Mouse (Mus musculus): ENCODE results near the gene Fgfr2.

Gene Fgfr2

DNA sequence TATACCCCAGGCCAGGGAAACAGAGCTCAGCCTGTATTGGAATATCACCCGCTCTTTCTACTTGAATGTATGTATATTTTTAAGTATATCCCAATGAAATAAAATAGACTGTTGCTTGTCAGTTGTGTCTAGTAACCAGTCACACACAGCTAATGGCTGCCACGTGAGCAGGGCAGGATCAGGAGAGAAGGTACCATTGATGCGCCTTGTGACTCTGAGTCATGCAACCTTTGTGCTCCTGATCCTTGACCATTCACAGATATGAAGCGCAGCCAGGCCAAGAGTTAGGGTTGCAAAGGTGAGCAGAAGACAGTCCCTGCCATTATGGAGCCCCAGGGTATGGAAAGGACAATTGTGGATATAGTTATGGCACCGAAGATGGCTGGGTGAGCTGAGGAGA, 2291.6 kb downstream of the Fgfr2 start:
- DNase-seq (ENCODE audit: low spot score), result no peak

DNA sequence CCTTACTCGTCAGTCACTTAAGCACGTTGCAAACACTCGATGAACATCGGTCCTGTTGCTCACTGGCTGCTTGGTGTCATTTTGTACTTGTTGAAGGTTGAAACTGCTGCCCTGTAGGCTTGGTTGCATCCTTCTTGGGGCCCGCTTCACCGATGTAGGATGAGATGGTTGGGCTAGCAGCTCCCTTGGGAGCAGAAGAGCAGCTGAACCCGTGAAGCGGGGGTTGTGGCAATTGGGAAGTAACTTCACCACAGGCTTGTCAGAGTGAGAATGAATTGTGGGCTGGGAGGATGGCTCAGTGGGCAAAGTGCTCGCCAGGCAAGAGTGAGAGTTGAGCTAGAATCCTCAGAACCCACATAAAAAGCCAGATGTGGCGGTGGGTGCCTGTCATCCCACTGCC, 2294.7 kb downstream of the Fgfr2 start:
- DNase-seq (ENCODE audit: low spot score), result no peak

DNA sequence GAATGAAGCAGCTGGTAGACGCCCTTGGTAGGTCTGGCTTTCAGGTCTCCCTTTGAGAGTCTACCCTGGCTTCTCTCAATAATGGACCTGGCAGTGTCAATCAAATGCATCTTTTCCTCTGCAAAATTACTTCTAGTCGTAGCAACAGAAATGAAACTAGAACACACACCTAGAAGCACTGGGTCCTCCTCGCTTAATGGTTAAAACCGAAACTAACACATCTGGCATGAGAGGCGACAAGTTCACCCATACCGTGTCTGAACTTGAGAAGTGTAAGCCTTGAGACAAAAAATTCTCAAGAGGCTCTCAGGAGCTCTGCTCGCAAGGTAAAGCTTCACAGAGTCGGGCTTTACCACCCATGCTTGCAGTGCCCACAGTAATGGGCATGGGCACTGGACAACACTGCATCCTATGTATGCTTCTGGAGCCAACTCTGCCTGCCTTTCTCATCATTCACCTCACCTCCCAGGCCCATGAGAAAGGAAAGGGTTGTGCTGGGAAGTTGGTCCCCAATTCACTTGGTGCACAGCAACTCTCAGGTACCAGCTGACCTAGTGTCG, 2295.2 kb downstream of the Fgfr2 start:
- no peak for DNase-seq (ENCODE audit: low spot score)

DNA sequence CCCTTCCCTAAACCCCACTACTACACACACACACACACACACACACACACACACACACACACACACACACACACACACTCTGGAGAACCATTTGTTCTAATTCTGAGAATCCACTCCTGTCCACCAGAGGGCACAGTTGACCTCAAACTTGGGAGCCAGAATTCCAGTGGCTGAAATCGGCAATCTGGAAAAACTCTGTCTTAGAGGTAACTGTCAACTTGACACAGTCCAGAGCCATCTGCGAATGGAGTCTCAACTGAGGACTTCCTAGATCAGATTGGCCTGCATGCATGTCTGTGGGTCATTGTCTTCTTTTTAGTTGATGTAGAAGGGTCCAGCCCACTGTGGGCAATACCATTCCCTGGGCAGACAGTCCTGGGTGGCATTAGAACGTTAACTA, 2295.7 kb downstream of the Fgfr2 start:
- DNase-seq (ENCODE audit: low spot score), result no peak

DNA sequence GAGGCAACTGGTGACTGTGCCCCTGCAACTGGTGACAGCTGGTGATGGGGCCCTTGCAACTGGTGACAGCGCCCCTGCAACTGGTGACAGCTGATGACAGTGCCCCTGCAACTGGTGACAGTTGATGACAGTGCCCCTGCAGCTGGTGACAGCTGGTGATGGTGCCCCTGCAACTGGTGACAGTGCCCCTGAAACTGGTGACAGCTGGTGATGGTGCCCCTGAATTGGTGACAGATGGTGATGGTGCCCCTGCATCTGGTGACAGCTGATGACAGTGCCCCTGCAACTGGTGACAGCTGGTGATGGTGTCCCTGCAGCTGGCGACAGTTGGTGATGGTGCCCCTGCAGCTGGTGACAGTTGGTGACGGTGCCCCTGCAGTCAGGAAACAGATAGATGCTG, 2296.8 kb downstream of the Fgfr2 start:
- no peak for DNase-seq (ENCODE audit: low spot score)

DNA sequence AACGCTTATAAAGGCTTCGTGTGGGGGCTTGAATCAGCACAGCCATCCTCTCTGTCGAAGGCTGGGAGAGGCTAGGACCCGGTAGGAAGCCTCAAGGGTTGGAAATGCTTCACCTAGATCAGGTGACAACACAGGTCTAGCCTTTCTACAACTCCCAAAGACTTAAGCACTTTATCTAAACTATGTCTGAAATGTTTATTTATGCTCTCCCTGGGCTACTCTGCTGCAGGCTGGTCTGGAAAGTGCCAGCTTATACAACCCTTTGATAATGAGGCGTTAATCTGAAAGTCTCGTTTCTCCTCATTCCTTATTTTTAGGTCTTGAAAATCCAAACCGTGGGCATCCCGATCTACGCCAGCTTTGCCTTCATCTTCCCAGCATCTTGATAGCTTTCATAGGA, 2299.2 kb downstream of the Fgfr2 start:
- DNase-seq (ENCODE audit: low spot score), result no peak

DNA sequence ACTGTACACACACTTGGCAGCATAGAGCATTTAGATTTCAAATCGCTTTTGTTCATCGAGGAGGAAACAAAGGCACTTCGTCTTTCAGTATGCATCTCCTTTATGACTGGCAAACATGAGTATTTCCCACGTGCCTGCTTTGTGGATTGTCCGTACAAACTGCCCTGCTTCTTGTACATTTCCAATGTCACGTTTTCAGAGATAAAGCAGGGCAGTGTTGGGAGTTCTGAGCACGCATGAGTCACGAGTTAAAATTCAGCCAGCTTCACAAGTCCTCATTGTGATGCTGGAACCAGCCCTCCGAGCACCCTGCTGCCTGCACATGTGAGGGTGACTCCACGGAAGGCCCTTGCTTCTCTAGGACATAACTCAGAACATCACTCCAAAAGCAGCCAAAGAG, 2303.5 kb downstream of the Fgfr2 start:
- no peak for DNase-seq (ENCODE audit: low spot score)

DNA sequence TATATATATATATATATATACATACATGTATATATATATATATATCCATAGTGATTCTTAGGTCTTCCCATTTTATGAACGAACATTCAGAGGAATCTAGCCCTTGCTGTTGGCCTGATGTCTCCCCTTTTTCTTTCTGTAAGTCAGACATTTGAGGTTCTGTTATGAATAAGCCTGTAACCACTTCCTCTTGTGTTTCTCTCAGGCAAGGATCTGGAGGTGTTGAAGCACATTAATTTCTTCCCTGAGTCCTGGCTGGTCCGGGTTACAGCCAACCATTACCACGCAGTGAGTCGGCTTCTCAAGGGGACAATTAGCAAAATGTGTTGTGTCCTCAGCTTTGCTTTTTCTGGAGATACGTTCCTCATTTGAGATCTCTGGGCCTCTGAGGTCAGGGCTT, 2304.3 kb downstream of the Fgfr2 start:
- no peak for DNase-seq (ENCODE audit: low spot score)

DNA sequence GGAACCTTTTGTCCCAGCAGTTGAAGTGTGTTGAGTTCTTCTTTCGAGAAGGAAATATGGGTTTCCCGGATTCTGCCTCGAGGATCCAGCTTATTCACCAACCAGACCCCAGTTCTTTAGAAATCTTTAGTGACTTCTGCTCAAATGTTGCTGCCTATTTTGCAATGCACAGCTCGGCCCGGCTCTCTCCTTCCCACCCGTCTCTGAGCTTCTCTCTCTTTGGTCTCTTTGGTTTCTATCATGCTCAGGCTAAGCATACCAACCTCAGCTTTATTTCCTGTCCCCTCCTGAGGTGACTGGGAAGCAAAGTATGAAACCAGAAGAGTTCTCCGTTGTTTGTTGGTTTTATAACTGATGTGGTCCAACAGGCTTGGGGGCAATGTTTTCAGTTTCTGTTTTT, 2306.9 kb downstream of the Fgfr2 start:
- no peak for DNase-seq (ENCODE audit: low spot score)

DNA sequence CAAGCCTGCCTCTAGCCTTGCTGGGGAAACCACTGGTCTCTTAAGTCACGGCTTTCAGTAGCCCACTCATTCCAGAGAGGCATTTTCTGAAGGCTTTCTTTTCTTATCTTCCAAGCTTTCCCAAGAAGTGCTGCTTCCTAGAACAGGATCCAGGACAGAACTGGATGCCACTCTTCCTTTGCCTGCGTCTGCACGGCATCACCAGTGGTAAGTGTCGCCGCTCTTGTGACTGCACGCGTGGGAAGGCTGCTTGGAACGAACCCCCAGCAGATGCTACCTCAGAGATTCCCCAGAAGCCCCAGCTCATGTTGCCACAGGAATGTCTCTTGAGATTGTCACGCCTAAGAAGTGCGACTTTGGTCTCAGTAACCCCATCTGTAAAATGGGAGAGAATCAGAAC, 2307.5 kb downstream of the Fgfr2 start:
- DNase-seq (ENCODE audit: low spot score), result no peak

DNA sequence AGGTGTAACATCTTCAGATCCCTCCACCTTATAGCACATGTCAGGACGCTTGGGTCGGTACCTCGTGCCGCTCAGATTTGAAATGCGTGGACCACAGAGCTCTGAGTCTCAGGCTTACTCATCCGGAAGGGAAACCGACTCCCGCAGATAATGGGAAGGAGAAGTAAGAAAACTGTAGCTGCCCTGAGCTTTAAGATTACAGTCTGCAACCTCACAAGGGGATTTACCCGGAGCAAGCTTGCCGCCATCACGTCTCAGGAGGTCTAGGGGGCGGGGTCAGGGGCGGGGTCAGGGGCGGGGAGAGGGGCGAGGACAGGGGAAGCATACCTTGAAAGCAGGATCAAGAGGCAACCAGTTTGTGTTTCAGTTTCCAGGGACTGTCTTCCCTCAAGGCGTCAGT, 2310.7 kb downstream of the Fgfr2 start:
- no peak for DNase-seq (ENCODE audit: low spot score)

DNA sequence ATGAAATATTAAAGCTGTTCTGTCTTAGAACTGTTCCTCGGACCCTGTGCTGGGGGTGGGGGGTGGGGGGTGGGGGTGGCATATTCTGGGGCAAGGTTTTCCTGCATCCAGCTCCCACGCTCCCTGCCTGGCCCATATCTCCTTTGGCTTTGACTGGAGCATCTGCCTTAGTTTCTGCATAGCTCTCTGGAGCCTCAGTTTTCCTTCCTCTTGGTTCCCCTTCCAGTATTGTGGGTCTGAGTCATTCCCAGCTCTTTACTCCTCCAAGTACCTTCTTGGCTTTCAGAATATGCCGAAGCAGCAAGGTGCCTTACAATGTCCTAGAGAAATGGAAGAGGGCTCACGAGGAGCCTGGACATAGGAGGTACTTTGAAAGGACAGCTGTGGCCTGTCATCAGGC, 2312.9 kb downstream of the Fgfr2 start:
- DNase-seq (ENCODE audit: low spot score), result no peak

DNA sequence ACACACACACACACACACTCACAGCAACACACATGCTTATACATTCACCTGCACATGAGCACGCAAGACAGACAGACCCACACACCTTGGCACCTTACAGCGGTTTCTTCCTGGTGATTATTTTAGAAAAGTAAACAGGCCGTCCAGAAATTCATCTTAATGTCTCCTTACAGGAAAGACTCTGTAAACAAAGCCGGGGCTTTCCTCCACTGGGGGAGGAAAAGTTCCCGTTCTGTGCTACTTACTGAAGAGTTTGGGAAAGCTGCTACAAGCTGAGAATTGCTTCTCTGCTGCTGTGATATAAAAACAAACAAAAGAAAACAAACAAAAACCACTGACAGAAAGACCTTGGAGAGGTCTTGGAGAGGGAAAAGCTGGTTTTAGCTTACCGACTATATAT, 2314.5 kb downstream of the Fgfr2 start:
- no peak for DNase-seq (ENCODE audit: low spot score)

DNA sequence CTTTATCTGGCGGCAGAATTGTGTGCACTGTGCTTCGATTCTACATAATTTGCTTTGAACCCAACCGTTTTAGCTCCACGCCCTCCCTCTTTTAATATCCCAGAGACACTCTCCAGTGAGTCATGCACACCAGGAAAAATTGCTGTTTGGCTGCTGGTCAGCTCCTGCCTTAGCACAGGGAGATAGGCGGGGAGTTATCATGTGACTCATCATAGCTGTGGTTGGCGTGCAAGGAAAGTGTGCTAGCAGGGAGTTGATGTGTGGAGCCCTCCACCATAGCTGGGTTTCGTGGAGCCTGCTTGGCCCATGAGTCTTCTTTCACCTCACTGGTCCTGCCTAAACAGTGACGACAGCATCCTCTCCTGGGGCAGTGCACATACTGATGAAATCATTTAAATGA, 2315.4 kb downstream of the Fgfr2 start:
- no peak for DNase-seq (ENCODE audit: low spot score)

DNA sequence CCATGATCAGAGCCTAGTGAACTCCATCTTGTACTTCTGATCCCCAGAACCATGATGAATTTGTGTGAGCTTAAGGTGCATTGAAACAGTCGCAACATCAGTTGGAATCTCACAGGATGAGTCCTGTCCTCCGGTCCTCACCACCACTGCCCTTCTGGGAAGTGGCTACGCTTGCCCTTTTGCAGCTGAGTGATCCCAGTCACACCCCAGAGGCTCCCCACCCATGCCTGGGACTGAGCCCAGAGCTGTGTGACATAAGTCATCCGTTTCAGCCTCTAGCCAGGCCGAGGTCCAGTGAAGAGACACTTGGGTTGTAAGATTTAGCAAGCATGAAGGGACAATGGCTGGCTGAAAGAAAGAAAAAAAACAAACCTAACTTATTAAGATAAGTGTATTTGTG, 2318.2 kb downstream of the Fgfr2 start:
- DNase-seq (ENCODE audit: low spot score), result no peak

DNA sequence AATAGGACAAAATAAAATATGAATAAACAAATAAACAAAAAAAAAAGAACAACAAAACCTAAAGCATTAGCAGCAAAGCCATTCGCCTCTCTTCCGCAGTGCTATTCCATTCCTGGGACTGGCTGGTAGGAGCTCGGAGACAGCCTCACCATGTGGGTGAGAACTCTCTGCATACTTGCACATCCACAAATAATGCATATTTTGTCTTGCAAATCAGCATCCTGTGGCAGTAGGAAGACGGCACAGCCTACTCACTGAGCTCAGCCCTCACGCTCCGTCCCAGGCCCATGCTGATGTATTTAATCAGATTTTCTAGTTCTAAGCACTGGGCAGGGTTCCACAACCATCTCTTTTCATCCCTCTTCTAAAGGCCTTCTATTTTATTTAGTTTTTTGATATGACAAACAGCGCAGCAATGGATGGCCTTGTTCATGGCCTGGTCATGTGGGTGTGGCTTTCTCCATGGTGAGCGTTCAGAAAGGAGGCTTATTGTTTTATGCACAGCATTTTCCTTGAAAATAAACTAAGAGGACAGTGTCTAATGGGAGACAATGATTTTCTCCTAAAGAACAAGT, 2319.8 kb downstream of the Fgfr2 start:
- no peak for DNase-seq (ENCODE audit: low spot score)

DNA sequence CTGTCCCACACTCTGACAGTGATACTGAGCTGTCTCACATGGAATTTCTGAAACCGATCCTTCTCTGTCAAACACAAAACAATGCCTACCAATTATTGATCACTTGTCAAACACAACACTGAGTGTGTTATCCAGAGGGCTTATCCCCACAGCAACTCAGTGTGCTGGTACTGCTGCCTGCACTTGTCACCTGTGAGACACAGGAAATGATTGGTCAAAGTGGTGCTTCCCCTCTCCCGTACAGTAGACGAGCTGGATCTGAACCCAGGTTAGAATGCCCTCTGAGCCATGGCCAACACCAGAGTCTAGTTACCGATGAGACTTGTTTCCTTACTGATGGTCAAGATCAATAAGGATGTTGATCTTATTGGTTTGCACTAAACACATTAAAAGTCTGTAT, 2321.3 kb downstream of the Fgfr2 start:
- no peak for DNase-seq (ENCODE audit: low spot score)

DNA sequence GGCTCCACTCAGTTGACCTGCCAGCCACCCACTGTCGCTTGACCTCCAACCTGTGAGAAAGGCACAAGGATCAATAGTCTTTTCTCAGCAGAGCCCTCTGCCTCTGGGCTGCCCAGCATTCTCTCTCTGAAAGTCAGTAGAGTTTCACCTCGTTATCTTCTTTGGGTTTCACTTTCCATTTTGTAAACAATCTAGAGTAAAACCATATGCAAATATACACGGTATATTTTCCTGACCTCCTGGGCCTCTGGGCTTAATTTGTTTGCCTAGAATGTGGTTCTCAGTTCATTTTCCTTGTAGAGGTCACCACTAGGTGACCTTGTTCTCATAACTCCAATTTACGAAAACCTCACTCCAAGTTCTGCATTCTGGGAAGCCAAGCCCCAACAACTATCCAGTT, 2322.5 kb downstream of the Fgfr2 start:
- no peak for DNase-seq (ENCODE audit: low spot score)

DNA sequence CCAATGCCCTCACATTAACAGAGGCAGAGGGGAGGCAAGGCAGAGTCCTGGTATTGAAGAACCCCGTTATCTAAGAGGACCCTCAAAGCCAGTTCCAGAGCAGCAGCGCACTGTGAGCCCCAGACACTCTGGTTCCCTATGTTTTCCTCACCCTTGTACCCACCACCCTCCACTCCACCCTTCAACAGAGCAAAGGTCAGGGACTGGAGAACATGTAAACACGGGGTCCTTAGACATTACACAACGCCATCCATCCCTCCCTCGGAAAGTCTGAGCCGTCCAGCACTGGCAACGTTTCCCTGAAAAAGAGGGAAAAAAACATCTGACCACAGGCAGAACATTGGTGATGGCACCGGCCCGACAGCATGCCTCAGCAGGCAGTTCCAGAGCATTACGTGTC, 2323.7 kb downstream of the Fgfr2 start:
- no peak for DNase-seq (ENCODE audit: low spot score)

DNA sequence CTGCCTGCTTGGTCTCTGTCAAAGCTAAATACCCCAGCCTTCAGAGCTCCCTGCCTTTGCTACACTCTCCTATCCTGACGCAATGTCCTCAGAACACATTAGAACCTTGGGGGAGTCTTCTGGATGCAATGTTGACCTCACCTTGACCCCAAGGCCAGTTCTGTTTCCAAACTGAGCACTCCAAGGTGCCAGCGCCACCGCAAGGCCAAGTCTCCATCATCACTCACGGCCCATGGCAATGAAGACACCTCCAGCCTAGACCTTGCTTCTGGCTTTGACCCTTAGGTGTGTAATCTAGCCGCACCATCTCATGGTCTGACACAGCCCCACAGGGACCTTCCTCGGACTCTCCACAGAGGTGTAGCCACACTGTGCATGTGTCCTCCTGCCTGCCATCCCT, 2325.6 kb downstream of the Fgfr2 start:
- no peak for DNase-seq (ENCODE audit: low spot score)

DNA sequence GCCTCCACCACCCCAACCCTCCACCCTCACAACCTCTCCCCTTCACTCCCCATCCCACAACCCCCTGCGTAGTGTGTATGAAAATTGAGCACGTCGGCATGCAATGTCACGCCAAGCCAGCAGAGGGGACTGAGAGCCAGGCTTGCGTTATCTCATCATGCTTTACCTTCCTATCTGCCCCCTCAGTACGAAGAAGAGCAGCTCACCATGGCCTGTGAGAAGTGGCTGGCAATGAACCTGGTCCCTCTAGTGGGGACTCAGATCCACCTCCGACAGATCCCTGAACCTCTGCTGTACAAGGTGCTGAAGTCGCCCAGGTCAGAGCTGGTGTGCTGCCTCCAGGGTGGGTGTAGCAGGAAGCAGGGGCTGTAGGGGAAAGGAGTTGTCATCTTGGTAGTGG, 2326.4 kb downstream of the Fgfr2 start:
- DNase-seq (ENCODE audit: low spot score), result no peak

DNA sequence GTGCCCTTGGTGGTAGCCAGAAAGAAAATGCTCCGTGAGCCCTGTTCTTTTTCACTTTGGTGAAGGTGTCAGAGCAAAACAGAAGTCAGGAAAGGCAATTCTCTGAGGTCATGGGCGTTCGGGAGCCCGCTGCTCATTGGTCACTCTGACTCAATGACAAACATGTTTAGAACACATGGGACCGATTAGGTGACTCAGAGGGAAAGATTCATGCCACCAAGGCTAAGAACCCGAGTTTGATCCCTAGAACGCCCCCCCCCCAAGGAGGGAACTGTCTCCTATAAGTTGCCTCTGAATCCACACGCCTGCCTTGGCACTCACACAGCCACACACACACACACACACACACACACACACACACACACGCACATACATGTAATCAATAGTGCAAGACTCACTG, 2329.5 kb downstream of the Fgfr2 start:
- no peak for DNase-seq (ENCODE audit: low spot score)

DNA sequence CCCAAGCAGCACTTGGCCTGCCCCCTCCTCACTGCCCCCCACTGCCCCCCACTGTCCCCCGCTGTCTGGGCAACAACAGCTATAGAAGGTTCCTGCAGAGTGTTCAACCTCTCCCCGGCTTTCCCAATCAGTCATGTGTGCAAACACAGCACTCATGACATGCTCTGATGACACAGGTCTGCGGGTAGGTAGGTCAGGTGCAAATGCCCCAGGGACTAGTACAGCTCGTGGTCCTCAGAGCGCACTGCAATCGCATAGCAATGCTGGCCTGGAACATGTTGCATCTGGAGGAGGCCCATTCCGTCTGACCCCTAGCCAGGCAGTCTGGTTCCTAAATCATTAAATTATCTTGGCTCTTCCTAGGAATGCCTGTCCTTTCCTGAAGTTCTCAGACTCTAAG, 2333.7 kb downstream of the Fgfr2 start:
- DNase-seq (ENCODE audit: low spot score), result no peak

DNA sequence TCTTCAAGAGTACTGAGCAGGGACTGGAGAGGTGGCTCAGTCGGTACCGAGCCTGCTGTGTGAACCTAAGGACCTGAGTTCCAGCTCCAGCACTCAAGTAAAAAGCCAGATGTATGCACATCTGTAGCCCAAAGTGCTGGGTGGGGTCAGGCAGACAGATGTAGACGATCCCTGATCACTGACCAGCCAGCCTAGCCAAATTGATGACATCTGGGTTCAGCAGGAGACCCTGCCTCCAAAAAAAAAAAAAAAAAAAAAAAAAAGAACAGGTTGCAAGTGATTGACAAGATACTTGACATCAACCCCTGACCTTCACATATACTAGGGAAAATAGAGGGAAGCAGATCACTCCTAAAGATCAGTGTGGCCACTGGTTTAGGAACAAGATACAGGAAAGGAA, 2334.2 kb downstream of the Fgfr2 start:
- no peak for DNase-seq (ENCODE audit: low spot score)

DNA sequence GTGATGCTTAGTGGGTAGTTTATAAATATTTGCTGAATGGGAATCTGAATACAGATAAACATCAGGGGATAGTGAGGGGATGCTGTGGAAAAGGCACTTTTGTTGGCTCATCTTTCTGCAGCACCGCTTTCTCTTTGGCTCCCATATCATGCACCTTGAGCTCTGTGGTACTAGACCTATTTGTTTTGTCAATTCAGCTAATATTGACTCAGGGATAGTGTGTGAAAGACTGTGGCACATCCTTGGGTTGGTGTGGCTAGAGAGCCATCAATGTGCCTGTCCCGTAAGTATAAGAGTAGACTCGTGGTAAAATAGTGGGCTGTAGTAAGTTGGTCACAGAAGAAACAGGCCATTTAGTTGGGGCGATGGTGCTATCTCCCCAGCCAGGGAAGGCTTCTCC, 2335.6 kb downstream of the Fgfr2 start:
- no peak for DNase-seq (ENCODE audit: low spot score)
